Mouse (Mus musculus) liver, adult 2 months (tissue): ENCODE results near the gene 1700102P08Rik. TPM values are rescaled to one million over a fixed set of nuclear protein-coding genes. Genes with fewer than 3 reads are reported as not detected.

Experiments
- DNase-seq: peaks from one replicate; pipeline ENCODE4 v3.0.0-alpha.2; 2011; ENCODE audit warnings: low read depth, low spot score; ENCODE audit errors: extremely low read depth
- H3K27ac ChIP-seq: fragments of 200-500 bp; replicated peaks from 2 replicates; pipeline ENCODE4 v1.5.1; 2012; ENCODE audit warnings: low read depth, mild to moderate bottlenecking, control low read depth, inconsistent platforms, low read length; ENCODE audit not compliant: insufficient read depth
- H3K27me3 ChIP-seq: fragments of 200-500 bp; 2 replicates; pipeline ENCODE4 v1.6.1; 2012; ENCODE audit warnings: mild to moderate bottlenecking, moderate library complexity, low read length, inconsistent platforms; ENCODE audit not compliant: control insufficient read depth, insufficient read depth
- H3K36me3 ChIP-seq: fragments of 200-500 bp; 2 replicates; pipeline ENCODE4 v1.6.1; 2012; ENCODE audit warnings: low read length, inconsistent platforms; ENCODE audit not compliant: control insufficient read depth, insufficient read depth
- H3K4me1 ChIP-seq: fragments of 200-500 bp; 2 replicates; pipeline ENCODE4 v1.6.1; 2011; ENCODE audit warnings: low read length; ENCODE audit not compliant: control insufficient read depth, insufficient read depth
- H3K4me3 ChIP-seq: fragments of 200-500 bp; 2 replicates; pipeline ENCODE4 v1.5.1; 2011; ENCODE audit warnings: low read depth, mild to moderate bottlenecking, control low read depth, low read length, moderate library complexity; ENCODE audit not compliant: insufficient read depth
- H3K79me2 ChIP-seq: fragments of 200-500 bp; 2 replicates; pipeline ENCODE4 v1.6.1; 2012; ENCODE audit warnings: inconsistent platforms, mild to moderate bottlenecking, low read length, moderate library complexity; ENCODE audit not compliant: control insufficient read depth, insufficient read depth
- H3K9ac ChIP-seq: fragments of 200-500 bp; 2 replicates; pipeline ENCODE4 v1.6.1; 2012; ENCODE audit warnings: low read depth, mild to moderate bottlenecking, control low read depth, inconsistent platforms, low read length
- CTCF ChIP-seq: fragments of 200-500 bp; IDR thresholded peaks from 2 replicates; pipeline ENCODE4 v1.5.1; 2011; ENCODE audit warnings: low read depth, low read length, control low read depth
- POLR2A ChIP-seq: fragments of 200-500 bp; IDR thresholded peaks from 2 replicates; pipeline ENCODE4 v1.6.1; 2011; ENCODE audit warnings: low read length, control low read depth; ENCODE audit not compliant: insufficient read depth; ENCODE audit errors: extremely low read depth
- WGBS: fragments of 180-500 bp; shearing (Covaris S2); methylation state at CpG from one replicate; pipeline ENCODE4 v1.1.7; 2018; 5-methylcytosine and 5-hydroxymethylcytosine counted together
- polyA plus RNA-seq: library from polyadenylated mRNA; depleted of rRNA; stranded (reverse); fragments of >200 nt; gene quantifications from 2 replicates; pipeline ENCODE4 v1.2.3, GENCODE M21; 2012
- total RNA-seq: library from RNA; depleted of rRNA; stranded (reverse); fragments of >200 nt; gene quantifications from 2 replicates; pipeline ENCODE4 v1.2.3, GENCODE M21; 2014

Gene 1700102P08Rik
- total and polyA plus RNA-seq, 2 experiments: not detected

DNA sequence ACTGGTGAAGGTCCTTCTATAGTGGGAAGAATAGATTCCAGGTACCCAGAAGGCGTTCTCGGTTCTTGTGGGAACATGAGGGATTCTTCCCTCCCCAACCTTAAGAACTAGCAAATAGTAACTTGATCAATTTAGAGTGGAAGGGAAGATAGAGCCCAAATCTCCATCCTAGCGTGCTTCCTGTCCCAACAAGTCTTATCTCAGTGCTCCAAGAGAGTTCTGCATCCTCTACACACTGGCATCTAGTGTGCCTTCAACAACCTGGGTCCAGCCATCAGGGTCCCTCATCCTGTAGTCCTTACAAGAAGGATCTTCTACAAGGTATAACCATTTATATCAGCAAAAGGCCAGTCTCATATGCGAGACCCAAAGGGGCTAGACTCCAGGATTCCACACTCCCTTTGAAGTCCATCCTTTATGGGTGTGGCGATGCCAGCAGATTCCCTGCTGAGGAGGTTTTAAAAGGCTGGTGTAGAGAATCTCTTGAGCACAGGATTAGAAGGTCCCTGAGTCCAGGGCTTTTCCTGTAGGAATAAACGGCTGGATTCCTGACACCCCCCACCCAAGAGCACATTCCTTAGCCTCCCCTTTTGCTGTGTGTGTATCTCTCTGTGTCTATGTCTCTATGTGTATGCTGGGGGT lies 59.0 kb downstream of the 1700102P08Rik start:
- no peak for DNase-seq
- H3K4me1 ChIP-seq: no peaks in the 10 kb centered on the region
- H3K36me3 ChIP-seq: no peaks in the 10 kb centered on the region
- no peak overlapping the region for H3K4me3 ChIP-seq
- no peak overlapping the region for H3K9ac ChIP-seq
- no peaks in the 10 kb centered on the region for H3K79me2 ChIP-seq
- H3K27ac ChIP-seq: no peak overlapping the region
- H3K27me3 ChIP-seq: no peaks in the 10 kb centered on the region
- 84% methylated on average over 6 of the region's 6 CpGs for WGBS
- TF ChIP-seq CTCF: no peak

- H3K4me3 ChIP-seq: peak overlapping the region; percentile 54
- no peaks in the 10 kb centered on the region for H3K27me3 ChIP-seq
- H3K27ac ChIP-seq: no peak overlapping the region
- DNase-seq: peak; percentile 43
- H3K79me2 ChIP-seq: no peaks in the 10 kb centered on the region
- H3K36me3 ChIP-seq: no peaks in the 10 kb centered on the region
- peak overlapping the region; percentile 20 for H3K9ac ChIP-seq
- no peaks in the 10 kb centered on the region for H3K4me1 ChIP-seq
- WGBS: 6% methylated on average over 40 of the region's 40 CpGs
- TF ChIP-seq CTCF (peak; percentile 86), POLR2A (no peak)
Observed at GRCm38 (mm10) chr9:108452291-108452906, 59.8 kb downstream of the 1700102P08Rik start.

DNA sequence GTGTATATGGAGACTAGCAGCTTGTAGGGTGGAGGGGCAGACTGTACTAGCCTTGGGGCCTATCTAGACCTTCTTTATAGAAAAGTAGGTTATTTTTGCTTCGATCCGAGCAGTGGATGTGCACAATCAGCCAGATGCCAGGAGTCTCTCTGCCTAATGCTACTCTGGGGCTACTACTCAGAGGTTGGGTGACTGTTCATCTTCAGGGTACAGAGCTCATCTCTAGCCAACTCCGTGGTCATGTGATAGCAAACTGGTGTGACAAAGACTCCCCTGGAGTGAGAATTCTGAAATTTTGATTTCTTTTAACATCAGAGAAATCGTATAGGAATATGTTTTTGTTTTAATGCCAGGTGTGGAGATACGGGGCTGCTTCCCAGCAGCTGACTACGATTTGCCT lies 60.3 kb downstream of the 1700102P08Rik start:
- H3K4me1 ChIP-seq: no peaks in the 10 kb centered on the region
- H3K36me3 ChIP-seq: no peaks in the 10 kb centered on the region
- 61% methylated on average over 6 of the region's 6 CpGs for WGBS
- no peak overlapping the region for H3K4me3 ChIP-seq
- no peak overlapping the region for H3K9ac ChIP-seq
- H3K27ac ChIP-seq: no peak overlapping the region
- no peaks in the 10 kb centered on the region for H3K79me2 ChIP-seq
- TF ChIP-seq CTCF (no peak), POLR2A (no peak)
- no peak for DNase-seq
- H3K27me3 ChIP-seq: no peaks in the 10 kb centered on the region

GRCm38 (mm10) chr9:108453458-108453857 lies 60.9 kb downstream of the 1700102P08Rik start:
- no peak overlapping the region for H3K9ac ChIP-seq
- no peaks in the 10 kb centered on the region for H3K79me2 ChIP-seq
- H3K27me3 ChIP-seq: no peaks in the 10 kb centered on the region
- H3K4me1 ChIP-seq: no peaks in the 10 kb centered on the region
- H3K27ac ChIP-seq: no peak overlapping the region
- no peak for TF ChIP-seq POLR2A
- TF ChIP-seq CTCF: no peak
- no peak for DNase-seq
- WGBS: 85% methylated on average over 4 of the region's 4 CpGs
- H3K4me3 ChIP-seq: no peak overlapping the region
- no peaks in the 10 kb centered on the region for H3K36me3 ChIP-seq

GRCm38 (mm10) chr9:108454429-108454828 lies 61.8 kb downstream of the 1700102P08Rik start:
- H3K27ac ChIP-seq: no peak overlapping the region
- no peaks in the 10 kb centered on the region for H3K79me2 ChIP-seq
- no peak for DNase-seq
- no peak overlapping the region for H3K4me3 ChIP-seq
- no peaks in the 10 kb centered on the region for H3K4me1 ChIP-seq
- TF ChIP-seq CTCF (no peak), POLR2A (no peak)
- H3K9ac ChIP-seq: no peak overlapping the region
- 90% methylated on average over 6 of the region's 6 CpGs for WGBS
- no peaks in the 10 kb centered on the region for H3K36me3 ChIP-seq
- H3K27me3 ChIP-seq: no peaks in the 10 kb centered on the region

DNA sequence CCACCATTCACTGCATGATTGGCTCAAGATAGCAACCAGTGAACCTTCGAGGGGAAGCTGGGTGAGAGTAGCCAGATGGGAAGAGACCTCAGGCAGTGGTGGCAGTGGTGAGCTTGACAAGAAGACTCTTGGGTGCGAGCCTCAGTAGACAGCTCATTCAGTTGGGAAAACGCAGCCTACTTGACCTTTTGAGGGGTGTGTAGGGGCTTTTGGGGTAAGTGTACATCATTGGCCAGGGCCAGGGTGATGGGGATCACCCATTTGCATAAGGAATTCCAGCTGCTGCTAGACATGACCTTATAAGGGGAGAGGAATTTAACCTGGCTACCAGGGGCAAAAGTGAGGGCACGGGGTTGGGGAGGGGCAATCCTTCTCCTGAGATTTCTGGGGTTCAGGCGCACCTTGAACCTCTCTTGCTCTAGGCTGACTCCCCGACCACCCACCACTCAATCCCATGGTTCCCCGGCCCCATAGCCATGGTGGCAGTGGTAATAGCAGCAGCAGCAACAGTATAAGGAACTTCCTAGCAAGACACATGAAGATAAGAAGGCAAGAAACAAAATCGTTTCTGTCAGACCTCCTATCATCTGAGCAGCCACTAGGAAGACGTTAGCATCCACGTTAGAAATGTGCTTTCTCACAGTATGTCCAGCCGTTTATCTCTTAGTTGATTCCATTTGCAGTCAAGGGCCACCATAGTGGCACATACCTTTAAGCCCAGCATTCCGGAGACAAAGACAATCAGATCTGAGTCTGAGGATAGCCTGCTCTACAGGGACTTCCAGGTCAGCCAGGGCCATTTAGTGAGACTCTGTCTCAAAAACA lies 63.4 kb downstream of the 1700102P08Rik start:
- no peaks in the 10 kb centered on the region for H3K4me1 ChIP-seq
- H3K27me3 ChIP-seq: no peaks in the 10 kb centered on the region
- no peaks in the 10 kb centered on the region for H3K79me2 ChIP-seq
- H3K9ac ChIP-seq: no peak overlapping the region
- no peak overlapping the region for H3K27ac ChIP-seq
- TF ChIP-seq POLR2A (no peak), CTCF (no peak)
- 82% methylated on average over 12 of the region's 12 CpGs for WGBS
- no peaks in the 10 kb centered on the region for H3K36me3 ChIP-seq
- H3K4me3 ChIP-seq: no peak overlapping the region
- no peak for DNase-seq
